Mouse (Mus musculus) liver, embryonic 18 days (tissue): ENCODE data around the gene Nrde2. TPM values are rescaled to one million over a fixed set of nuclear protein-coding genes. Genes with fewer than 3 reads are reported as not detected.

Experiments
- polyA plus RNA-seq: library from polyadenylated mRNA; depleted of rRNA; stranded (reverse); fragments of >200 nt; gene quantifications from 2 replicates; pipeline ENCODE4 v1.2.3, GENCODE M21; 2012; rRNA removed

Gene Nrde2
- polyA plus RNA-seq: 3.1 and 3.5 TPM in 2 replicates

DNA sequence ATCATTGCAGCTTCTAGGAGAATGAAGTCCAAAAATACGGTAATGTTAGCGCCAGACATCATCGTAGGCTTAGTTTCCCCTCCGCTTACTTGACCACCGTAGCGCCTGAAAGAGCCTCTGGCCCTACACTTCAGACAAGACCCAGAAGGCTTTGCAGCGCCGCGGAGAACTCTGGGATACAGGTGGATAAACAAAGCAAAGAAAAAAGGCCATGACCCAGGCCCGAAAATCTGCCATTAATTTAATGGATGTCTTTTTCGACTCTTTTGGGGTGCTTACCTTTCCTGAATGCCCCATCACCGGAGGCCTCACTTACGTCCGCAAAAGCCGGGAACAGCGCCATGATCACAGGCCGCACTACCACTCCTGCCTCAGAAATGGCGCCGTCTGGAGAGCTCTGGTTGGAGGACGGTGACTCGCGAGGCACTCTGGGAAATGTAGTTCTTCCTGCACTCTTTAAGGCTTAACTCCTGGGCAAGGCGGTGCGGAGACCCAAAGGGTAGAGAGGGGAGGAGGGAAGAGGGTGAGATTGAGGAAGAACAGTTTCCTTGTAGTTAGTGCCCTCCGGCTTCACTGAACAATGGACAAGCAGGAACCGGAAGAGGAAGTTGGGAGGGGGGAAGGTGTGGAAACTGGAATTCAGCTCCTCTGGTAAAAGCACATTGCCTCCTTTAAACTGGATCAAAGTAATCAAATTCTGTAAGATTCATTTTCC lies at the start of gene Nrde2:
Gene Nrde2 (minus strand): TSS at position 393 of the 715 bp plus-strand sequence.

DNA sequence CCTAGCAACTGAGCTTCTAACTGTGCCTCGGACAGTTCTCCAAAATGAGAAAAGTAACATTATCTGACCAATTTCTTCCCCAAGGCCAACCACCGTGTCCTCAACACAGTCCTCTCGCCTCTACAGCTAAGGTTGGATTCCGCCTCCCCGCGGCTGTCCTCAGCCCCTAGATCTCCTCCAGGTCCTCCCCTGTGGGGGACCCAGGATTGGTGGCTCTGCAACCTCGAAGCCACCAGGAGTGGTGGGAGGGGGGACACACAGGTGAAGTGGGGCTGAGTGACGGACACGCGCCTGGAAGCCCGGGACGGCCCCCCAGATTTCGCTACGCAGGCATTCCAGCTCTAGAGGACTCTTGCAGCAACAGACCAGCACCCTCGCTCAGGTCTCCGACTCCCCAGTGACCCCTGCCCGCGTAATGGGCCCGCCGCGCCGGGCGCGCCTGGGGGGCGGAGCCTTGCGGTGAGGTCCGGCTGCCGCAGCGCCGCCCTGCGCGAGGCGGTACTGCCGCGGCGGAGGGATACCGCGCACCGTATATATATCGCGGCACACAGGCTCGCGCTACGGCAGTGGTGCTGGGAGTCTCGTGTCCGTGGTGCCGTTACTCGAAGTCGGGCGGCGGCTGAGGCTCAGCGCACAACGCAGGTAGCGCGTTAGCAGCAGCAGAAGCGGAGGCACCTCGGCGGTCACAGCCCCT lies 39.7 kb upstream of the Nrde2 start, which contains the start of gene Calm1:
Gene Calm1 (plus strand): TSS at position 469 of the 694 bp plus-strand sequence.

DNA sequence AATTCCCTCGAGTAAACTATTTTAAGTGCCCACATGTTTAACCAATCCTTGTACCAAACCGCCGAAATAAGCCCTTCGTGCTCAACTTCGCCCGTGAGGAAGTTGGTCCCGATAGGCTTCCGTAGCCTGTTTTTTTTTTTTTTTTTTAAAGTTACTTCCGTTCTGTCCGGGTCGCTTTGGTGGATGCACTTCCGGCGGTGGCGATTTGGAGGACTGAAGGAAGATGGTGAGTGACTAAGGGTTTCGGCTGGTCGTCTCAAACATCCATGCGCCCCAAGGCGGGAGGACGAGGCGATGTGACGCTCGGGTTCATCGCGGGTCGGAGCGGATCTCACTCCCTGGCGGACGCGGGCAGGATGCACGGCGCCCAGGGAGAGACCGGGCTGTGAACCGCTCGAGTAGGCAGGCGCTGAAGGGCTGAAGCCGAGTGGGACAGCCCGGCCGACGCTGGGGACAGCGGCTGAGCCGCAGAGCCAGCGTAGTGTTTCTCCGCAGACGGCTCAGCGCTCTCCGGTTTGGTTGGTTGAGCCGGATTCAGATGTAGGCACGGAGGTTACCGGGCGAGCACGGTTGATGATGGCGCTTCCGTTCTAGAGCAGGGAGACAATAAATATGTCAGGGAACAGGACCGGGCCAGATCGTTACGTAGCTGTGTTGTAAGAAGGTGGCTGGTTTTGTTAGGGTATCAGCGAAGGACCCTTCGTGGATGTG lies 49.3 kb downstream of the Nrde2 start, which contains the start of gene Psmc1:
Gene Psmc1 (plus strand): TSS at position 169 of the 711 bp plus-strand sequence.

Other genes with a start within 250 kb of the Nrde2 start
- 0.41 and 0.46 TPM in 2 replicates for gene Kcnk13, start 195.2 kb downstream of the Nrde2 start, polyA plus RNA-seq
- 48.4 and 51.0 TPM in 2 replicates for gene Psmc1, start 49.5 kb downstream of the Nrde2 start, polyA plus RNA-seq
- 93.7 and 114 TPM in 2 replicates for gene Calm1, start 39.8 kb upstream of the Nrde2 start, polyA plus RNA-seq